Mouse (Mus musculus): ENCODE measurements at regions not wholly inside any gene's neighbourhood (a gene's known extent, or its start where the extent isn't known, plus 50 kb on each side); places are given as distances from the start of the nearest gene placed in this dataset.

DNA sequence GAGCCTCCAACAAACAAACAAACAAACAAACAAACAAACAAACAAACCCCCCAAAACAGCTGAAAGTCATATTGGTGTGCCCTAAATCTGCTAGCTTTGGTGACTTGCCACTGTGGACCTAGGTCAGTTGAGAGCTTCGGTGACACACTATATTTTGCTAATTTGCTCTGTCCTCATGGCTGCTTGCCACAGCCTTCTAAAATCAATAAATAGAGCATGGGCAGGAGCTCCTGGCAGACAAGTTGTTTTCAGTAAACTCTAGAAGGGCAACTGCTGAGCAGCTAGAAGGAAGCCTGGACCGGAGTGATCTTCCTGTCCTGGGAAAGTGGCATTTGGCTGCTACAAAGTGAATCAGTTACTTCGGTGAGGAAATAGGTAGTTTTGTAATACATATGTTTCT lies 119.7 kb upstream of the Fbxl4 start:
- TF ChIP-seq CTCF (IDR thresholded peaks at IDR 0.05; ENCODE audit: borderline replicate concordance, extremely low read depth, insufficient read depth, insufficient read length) (no peak), POLR2A (IDR thresholded peaks at IDR 0.05; ENCODE audit: borderline replicate concordance, extremely low read depth, insufficient read depth, insufficient read length, poor library complexity, severe bottlenecking) (no peak)
